Mouse (Mus musculus) liver, adult 2 months (tissue): ENCODE measurements at regions not wholly inside any gene's neighbourhood (a gene's known extent, or its start where the extent isn't known, plus 50 kb on each side); places are given as distances from the start of the nearest gene placed in this dataset.

ENCODE experiments used
- CTCF ChIP-seq: fragments of 200-500 bp; IDR thresholded peaks from 2 replicates; pipeline ENCODE4 v1.5.1; 2011; ENCODE audit warnings: low read depth, low read length, control low read depth
- POLR2A ChIP-seq: fragments of 200-500 bp; IDR thresholded peaks from 2 replicates; pipeline ENCODE4 v1.6.1; 2011; ENCODE audit warnings: low read length, control low read depth; ENCODE audit not compliant: insufficient read depth; ENCODE audit errors: extremely low read depth

GRCm38 (mm10) chr6:31218880-31219279 lies 179.7 kb upstream of the Mkln1 start:
- TF ChIP-seq POLR2A (no peak), CTCF (no peak)
